Mouse (Mus musculus): ENCODE measurements around the gene Bsn.
A peak's percentile ranks its signal among the peaks of the same experiment; 100 is the strongest.

Gene Bsn

DNA sequence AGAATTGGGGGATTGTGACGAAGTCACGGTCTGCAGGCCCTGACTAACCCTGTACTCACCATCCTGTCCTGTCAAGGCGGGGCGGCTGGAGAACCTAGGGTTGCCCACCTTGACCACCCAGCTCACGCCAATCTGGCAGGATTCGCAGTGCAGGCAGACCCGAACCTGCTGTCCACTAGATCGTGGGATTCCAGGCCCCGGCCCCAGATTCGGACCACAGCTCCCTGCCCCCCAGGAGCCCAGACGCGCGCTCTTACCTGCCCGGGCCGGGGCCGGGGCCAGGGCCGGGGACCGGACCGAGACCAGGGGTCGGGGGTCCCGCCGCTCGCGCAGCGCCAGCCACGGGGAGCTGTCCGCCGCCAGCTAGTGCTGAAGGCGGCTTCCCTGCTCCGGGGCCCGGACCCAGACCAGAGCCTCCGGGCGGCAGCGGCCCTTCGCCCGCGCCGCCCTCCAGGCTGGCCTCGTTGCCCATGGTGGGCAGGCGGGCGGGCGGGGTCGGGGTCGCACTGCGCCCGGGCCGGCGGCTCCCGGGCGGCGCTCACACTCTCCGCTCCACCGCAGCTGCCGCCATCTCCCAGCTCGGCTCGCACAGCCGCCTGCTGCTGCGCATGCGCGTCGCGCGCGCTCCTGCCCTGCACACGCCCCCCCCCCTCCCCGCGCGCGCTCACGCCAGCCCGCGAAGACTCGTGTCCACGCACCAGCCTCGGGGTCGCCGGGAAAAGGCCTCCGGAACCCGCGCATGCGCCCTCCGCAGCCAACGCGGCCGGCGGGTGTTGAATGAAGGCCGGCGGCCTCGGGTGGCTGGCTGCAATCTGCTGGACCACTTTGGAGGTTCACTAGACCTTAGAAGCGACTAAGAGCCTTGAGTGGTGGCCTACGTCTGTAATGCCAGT, at the start of gene Bsn:
Bsn (minus strand) TSS at position 598 of the 893 bp plus-strand sequence.
- DNase-seq (ENCODE audit: low spot score) = peak; percentile 42

DNA sequence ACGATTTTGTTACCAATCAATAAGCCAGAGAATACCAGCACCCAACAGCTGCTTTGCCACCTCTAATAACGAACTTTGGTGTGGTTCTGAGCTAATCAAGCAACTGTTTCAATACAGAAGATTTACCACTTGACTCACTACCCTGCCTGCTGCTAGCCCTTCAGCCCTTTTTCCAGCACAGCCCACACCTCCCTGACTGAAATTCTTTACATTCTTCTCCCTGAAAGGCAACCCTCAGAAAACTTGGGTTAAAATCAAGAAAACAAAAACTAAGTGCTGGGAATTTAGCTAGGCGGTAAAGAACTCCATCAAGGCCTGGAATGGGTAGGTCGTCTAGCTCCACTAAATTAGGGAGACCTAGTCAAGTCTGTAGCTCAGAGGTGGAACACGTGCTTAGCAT, 49.8 kb upstream of the Bsn start:
- DNase-seq (ENCODE audit: low spot score) = no peak

DNA sequence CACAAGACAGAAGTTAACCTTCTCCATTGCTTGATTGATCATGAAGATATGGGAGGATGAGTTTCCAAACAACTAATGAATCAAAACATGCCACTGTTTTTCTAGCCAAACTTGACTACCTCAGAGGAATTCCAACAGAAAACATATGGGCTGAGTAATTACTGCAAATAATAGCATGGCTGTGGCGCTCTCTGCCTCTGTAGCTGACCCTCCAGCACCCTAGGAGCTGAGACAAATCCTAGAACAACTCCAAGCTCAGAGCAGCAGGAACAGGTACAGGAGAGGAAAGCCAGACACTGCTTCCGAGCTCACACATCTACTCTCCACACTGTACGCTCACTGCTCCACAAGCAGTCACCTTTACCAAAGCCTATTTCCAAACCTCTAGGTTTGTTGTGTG, 48.6 kb upstream of the Bsn start:
- no peak for DNase-seq (ENCODE audit: low spot score)

DNA sequence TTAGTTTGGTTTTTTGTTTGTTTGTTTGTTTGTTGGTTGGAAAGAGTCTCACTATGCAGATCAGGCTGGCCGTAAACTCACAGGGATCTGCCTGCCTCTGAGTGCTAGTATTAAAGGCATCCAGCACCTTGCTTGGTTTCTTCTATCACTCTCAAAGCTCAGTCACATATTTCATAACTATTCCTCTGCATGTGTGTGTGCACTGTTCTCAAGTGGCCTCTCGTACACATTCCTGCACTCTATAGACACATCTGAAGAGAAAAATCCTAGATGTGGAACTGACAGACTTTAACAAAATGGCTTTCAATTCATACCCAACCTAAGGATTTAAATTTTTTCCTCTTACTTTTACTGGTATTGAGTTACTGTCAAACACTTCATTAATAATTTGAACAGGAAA, 48.2 kb upstream of the Bsn start:
- DNase-seq (ENCODE audit: low spot score) = no peak

DNA sequence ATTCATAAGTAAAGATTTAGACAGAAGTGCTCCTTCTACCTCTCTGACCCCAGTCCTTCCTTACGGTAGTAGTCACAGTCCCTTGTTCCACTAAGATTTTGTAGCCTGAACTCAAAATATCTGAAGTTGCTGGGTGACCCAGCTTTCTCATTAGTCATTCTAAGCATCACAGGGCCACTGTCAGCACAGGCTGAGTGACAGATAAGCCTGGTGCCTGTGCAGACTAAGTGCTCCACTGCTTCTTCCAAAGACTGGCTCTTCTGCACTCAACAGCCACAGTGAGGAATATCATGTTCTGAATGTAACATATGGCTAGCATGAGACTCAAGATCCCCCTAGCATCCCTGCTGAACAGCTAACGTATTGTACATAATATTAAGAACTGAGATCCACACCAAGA, 44.5 kb upstream of the Bsn start:
- DNase-seq (ENCODE audit: low spot score) = no peak

DNA sequence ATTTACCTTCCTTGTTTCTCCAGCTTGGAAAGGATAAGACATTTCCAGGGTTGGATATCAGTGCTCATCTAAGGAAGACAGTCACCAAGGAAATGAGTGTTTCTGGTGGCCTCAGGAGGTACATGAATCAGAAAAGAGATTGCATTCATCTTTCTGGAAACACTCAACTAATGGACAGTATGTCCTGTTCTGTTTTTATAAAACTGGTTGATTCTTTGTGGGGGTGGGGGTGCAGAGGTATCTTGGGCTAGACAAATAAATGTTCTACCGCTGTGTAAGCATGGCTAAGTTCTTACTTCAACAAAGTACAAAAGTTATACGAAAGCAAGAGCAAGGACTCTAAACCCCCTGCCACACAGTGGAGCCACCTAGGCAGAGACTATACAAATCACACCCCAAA, 42.7 kb upstream of the Bsn start:
- DNase-seq (ENCODE audit: low spot score) = no peak

DNA sequence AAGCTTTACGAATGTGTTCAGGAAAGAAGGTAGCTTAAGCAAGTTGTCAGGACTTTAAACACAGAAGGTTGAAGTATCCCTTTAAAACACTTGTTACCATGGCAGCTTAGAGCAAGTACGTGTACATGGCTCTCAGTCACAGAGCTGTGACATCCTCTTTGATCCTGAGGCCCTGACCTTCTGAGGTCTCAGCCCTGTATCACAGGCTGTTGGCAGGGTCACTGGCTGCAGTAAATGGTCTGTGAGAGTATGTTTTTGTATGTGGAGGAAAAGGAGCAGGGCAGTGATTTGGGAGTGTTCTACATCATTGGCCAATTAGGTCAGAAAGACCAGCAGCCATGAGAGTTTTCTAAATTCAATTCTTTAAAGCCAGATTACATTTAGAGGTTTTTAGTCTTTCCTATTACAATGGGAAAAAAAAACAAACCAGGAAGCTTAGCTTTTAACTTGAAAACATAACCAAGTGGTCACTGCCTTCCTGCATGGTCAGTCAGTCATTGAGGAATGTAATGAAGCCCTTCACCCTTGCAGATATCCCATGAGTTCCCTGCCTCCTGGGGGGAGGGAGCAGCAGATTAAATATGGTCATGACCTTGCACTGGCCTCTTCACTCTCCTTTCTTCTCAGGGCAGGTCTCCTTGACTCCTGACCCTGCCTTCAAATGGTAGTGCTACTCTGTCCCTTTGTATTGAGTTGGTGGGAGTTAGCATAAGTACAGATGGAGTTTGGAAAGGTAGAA, 37.9 kb upstream of the Bsn start:
- DNase-seq (ENCODE audit: low spot score) = no peak

DNA sequence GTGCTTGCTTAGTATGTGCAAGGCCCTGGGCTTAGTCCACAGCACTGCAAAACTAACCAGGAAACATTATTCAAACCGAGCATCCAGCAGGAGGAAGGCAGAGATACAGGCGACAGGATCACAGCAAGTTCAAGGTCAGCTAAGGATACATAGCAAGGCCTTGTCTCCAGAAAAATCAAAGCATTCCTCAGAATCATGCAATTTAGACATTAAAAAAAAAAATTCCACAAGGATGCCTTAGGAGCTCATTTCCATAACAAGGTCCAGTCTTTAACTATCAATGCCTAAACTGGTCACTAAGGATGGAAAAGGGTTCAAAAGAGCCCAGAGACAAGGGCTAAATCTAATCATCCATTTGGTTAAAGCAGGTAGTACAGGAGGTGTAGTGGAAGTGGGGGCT, 35.0 kb upstream of the Bsn start:
- no peak for DNase-seq (ENCODE audit: low spot score)

DNA sequence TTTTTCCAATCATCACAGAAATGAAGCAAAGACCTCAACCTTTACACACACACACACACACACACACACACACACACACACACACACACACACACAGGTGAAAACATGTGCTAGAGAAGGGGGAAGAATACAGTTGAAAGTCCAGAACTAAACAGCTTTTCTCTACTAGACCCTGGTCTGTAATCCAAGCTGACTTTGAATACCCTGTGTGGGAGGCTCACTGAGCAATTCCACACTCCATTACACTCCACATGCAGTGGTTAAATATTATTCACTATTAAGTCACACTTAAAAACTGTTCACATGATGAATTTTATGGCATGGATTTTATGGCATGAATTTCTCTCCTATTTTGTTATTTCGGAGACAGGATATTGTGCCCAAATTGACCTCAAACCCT, 33.4 kb upstream of the Bsn start:
- no peak for DNase-seq (ENCODE audit: low spot score)

DNA sequence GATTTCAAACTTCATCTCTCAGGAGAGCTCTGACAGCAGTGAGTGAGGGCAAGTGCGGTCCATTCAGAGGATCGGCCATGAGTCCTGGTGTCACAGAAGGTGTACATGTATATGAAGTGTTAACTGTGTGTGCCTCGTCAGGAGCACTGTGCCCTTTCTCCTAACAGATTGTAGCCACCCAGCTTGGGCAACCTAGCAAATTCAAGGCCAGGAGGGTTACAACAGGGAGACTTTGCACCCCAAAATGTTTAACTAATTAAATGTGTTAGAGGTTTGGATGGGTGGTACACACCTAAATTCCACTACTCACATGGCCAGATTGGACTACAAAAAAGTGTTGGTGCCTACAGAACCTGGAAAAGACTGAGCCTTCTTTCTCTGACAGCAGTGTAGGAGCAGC, 31.4 kb upstream of the Bsn start:
- DNase-seq (ENCODE audit: low spot score) = no peak

DNA sequence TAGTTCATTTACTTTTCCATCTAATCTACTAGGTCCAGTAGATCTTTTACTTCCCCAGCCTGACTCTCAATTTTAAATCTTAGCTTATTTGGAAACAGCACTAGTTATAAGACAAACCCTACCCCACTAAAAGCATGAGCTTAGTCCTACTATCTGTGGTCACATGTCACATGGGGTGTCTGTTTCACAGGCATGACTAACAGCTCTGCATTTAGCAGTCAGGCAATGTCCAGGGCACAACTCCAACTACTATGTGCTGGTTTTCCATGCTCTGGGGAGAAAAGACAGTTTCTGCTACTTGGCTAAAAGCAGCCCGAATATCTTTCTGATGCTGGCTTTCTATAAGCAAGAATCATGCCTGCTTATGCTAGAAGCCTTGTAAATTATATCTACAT, 30.2 kb upstream of the Bsn start:
- no peak for DNase-seq (ENCODE audit: low spot score)

DNA sequence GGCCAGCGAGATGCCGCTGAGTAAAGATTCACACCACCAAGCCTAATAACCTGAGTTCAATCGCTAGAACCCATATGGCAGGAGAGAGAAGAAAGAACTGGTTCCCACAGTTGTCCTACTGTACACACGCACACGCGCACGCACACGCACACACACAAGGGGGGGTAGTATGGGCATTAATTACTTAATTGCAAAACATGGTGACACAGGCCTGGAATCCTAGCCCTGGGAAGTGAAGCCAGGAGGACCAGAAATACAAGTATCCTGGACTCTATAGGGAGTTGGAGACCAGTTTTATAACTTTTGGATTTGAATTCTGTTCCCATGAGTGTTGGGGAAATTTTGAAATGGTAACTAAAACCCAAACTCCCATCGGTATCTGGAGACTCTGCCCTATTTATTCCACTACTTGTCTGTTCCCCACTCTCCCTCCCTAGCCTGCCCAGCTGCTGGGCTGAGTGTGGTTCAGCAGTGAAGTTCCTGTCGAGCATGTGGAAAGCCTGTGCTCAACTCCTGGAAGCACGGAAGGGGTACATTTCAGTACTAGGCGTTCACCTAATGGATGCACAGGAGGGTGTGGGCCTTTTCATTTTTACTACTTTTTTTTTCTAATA, 29.7 kb upstream of the Bsn start:
- DNase-seq (ENCODE audit: low spot score) = no peak

DNA sequence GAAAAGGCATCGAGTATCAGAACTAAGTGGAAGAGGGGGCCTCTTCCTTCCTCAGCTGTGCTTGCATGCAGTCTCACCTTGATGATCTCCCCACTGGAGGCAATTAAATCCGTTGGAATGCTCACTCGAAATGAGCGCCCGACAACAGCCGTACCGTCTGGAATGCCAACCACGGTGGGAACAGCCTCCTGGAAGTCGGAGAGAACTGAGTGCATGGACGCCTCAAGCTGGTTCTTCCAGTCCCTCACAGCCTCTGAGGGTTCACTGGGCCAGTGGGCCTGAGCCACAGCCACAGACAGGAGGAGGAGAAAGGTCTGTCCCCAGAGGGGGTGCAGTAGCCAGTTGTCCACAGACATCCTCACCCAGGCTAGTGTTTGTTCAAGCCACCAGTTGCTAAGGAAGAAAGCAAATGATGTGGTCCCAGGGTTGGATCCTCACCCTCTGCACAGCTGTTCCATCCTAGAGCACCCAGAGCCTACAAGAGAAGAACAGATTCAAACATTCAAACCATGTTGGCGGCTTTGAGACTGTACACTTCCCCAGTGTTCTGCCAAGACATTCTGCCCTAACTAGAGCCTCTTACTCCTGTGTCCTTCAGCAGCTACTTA, 27.9 kb upstream of the Bsn start:
- no peak for DNase-seq (ENCODE audit: low spot score)

DNA sequence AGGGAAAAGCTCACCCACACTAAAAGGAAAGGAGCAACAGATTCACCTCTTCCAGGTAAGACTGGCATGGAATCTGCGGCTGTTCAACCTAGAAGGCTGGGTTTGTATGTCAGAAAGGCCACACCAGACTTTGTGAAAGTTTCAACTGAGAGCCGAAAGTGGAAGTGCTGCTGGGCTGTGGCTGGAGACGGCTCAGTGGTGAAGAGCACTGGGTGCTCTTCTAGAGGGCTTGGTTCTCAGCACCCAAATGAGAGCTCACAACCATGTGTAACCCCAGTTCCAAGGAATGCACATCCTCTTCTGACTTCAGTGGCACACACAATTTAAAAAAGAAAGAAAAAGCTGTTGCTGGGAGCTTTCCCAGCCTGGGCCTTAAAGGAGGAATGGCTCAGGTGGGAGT, 27.2 kb upstream of the Bsn start:
- DNase-seq (ENCODE audit: low spot score) = no peak

DNA sequence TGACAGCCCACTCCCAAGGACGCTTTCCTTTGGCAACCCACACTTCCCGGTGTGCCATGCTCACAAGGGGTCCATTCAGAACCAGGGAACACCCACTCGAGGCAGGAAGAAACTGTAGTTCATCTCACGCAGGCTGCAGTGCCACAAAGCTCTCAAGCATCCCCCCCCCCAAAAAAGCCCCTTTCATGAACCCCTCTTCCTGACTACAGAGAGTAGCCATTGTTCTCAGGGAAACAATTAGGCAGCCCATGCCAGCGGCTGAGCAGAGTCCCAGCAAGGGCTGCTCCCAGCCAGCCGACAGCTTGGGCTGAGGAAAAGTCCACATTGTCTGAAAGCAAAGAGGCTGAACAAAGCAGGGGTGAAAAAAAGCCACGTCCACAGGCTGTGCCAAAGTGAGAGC, 22.9 kb upstream of the Bsn start:
- no peak for DNase-seq (ENCODE audit: low spot score)

DNA sequence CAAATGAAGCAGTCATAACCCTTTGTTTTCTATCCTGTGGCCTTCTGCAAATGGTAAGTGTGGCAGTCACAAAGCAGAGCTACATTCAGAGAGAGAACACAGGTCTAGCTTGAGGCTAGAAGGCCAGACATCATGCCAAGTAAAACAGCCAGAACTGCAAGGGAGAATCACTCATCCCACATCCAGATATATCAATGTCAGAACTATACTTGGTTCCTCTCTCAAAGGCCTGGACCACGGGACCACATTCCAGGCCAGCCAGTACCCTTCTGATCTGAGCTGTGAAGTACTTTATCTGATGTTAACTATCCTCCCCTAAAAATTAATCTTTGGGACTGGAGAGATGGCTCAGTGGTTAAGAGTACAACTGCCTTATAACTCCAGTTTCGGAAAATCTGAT, 22.2 kb upstream of the Bsn start:
- no peak for DNase-seq (ENCODE audit: low spot score)

DNA sequence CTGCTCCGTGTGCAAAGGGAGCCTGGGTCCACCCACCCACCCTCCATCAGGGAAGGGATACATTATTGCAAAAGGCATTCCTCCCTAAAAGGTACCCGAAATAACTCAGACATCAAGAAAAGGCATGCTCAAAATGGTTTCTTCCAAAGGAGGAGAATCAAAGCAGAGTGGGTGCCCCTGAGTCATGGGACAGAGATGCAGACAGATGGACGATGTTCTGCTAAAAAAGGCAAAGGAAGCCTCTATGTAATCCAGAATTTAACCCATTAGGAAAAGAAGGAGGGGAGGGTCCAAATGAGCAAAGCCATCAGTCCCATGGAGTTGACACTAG, 15.4 kb upstream of the Bsn start:
- no peak for DNase-seq (ENCODE audit: low spot score)

DNA sequence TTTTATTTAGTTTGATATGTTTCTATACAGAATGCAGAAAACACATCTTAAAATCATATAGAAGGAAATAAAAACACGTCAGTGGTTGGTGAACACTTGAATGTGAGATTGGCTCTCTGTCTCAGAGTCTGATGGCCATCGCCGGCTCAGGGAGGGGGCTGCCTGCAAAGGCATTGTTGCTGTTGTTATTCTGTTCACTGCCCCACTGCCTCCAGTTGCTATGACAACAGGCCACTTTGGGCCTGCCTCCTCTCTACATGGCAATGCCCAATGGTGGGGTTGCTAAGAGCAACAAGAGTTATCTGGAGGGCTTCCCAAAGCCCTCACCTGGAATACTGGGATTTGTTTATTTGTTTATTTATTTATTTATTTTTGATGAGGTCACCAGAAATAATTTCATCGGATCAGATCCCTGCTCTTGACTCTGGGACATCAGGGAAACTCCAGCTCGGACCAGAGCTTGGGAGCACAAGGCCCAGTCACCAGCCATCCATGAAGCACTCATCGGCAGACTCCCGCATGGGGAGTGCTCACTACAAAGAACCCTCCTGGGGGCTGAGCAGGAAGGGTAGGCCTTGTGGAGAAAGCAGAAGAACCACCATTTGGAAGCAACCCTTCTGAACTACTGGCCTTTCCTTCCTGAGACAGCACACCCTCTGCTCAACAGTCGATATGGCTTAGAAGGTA, 14.8 kb upstream of the Bsn start:
- DNase-seq (ENCODE audit: low spot score) = no peak

DNA sequence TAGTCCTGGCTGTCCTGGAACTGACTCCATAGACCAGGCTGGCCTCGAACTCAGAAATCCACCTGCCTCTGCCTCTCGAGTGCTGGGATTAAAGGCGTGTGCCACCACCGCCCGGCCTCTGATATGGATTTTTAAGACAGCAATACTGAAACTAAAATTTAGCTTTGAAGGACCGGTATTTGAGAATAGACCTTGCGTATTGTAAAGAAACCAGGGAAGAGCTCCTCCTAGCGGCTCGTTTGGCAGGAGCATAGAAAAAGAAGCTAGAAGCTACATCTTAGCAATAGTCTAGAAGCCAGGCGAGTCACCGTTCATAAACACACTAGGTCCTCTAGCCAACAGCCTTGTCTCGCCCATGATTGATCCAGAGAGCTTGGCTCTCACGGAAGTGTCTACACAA, 12.8 kb upstream of the Bsn start:
- peak; percentile 30 for DNase-seq (ENCODE audit: low spot score)

DNA sequence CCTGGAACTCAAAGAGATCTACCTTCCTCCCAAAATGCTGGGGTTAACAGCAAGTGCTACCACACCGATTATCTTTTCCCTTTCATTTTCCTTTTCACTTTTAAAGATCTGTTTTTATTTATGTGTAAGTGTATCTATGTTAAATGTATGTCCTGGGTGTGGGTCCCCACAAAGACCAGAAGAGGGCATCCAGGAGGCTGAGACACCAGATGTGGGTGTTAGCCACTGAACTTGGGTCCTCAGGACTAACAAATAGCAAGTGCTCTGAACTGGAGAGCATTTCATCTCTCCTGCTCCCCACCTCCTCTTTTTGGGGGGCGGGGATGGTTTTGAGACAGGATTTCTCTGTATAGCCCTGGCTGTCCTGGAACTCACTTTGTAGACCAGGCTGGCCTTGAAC, 12.0 kb upstream of the Bsn start:
- no peak for DNase-seq (ENCODE audit: low spot score)

DNA sequence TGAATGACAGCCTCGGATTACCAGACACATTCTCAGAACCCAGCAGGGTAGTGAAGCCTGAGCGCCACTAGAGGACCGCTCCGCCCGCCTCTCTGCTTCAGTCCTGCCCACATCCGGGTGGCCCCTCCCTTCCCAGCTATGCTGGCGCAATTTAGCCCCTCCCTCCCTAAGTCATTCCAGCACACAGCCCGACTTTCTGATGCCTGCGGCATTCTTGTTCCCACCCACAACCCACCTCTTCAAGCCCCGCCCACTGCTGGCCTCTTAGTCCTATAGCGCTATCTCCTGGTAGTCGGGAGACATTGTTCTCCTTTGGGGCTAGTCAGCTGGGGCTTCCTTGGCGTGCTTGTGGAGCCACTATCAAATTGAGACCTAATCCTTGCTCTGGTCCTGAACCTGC, 11.0 kb upstream of the Bsn start:
- DNase-seq (ENCODE audit: low spot score) = peak; percentile 94

DNA sequence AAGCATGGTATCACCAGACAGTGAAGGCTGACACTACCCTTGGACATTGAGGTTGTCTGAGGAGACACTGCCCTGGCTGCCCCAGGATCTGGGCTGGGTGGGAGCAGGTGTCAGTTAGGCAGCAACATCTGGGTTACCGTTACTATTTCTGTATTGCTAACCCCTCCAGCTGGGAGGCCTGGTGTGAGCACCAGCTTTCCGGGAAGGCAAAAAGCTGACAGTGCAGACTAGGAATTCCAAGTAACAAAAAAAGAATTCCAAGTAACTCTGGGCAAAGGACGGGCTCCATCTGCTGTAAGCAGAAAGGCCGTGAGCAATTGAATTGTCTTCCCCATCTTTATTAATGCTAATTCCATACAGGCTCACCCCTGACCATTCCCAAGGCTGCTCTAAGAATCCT, 8.4 kb upstream of the Bsn start:
- no peak for DNase-seq (ENCODE audit: low spot score)
